Mouse (Mus musculus): Measurements from ENCODE around the gene Spin1.

DNA sequence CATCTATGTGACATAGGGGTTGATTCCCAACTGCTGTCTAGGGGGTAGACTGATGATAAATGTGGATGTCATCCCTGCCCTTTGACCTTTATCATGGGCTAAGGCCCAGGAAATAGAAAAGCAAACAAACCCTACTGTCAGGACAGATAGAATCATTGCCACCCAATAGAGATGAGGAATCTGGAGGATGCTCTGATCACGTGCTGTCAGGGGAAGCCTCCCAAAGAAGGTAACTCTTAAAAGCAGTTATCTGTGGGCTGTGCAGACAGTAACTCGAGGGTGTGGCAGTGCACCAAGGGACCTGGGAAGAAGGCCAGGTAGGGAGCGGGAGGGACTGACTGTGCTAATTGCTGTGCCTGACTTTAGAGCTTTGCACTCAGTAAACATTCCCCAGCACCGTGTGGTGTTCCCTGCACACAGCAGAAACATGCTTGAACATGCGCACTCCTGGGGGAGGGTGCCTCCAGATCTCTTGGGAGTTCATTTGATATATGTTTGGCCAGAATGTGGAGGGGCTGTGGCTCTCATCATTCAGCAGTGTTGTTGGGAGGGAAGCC, 10.5 kb upstream of the Spin1 start:
- TF ChIP-seq POLR2A (IDR thresholded peaks at IDR 0.05; ENCODE audit: insufficient read depth, low read depth, low read length): no peak
- TF ChIP-seq CTCF (IDR thresholded peaks at IDR 0.05; ENCODE audit: insufficient read depth, low read depth, low read length): no peak
